Mouse (Mus musculus) lung, embryonic 14.5 days (tissue): ENCODE data around the gene Megf6. TPM values are rescaled to one million over a fixed set of nuclear protein-coding genes. Genes with fewer than 3 reads are reported as not detected.

Experiments
- ATAC-seq: fragments of 200-750 bp; cut with Nextera tagmentation; 2 replicates; pipeline ENCODE4 v1.8.0; 2017; ENCODE audit warnings: mild to moderate bottlenecking, moderate TSS enrichment, moderate library complexity; ENCODE audit not compliant: insufficient read depth
- DNase-seq: peaks from one replicate; pipeline ENCODE4 v3.0.0-alpha.2; 2015
- H3K27ac ChIP-seq: fragments of 300-500 bp; sonication (generic); 2 replicates; pipeline ENCODE4 v1.5.1; 2014; ENCODE audit warnings: low read depth, mild to moderate bottlenecking, moderate library complexity
- H3K27me3 ChIP-seq: fragments of 300-500 bp; sonication (generic); 2 replicates; pipeline ENCODE4 v1.6.1; 2014; ENCODE audit warnings: low read length, control low read depth; ENCODE audit not compliant: insufficient read depth
- H3K36me3 ChIP-seq: fragments of 300-500 bp; sonication (generic); 2 replicates; pipeline ENCODE4 v1.6.1; 2014; ENCODE audit warnings: control low read depth; ENCODE audit not compliant: insufficient read depth
- H3K4me1 ChIP-seq: fragments of 300-500 bp; sonication (generic); 2 replicates; pipeline ENCODE4 v1.6.1; 2014; ENCODE audit warnings: antibody characterized with exemption, control low read depth; ENCODE audit not compliant: insufficient read depth
- H3K4me2 ChIP-seq: fragments of 300-500 bp; sonication (generic); 2 replicates; pipeline ENCODE4 v1.6.1; 2014; ENCODE audit warnings: mild to moderate bottlenecking
- H3K4me3 ChIP-seq: fragments of 300-500 bp; sonication (generic); 2 replicates; pipeline ENCODE4 v1.5.1; 2014; ENCODE audit warnings: low read depth, low read length
- H3K9ac ChIP-seq: fragments of 300-500 bp; sonication (generic); 2 replicates; pipeline ENCODE4 v1.6.1; 2014
- H3K9me3 ChIP-seq: fragments of 300-500 bp; sonication (generic); 2 replicates; pipeline ENCODE4 v1.6.1; 2016; ENCODE audit warnings: low read depth, low read length, control low read depth
- CTCF ChIP-seq: IDR thresholded peaks from 2 replicates; pipeline ENCODE4 v1.5.1; 2016; ENCODE audit warnings: antibody characterized with exemption, low read depth
- WGBS: fragments of 180-500 bp; shearing (Covaris S2); extraction: QIAGEN DNeasy Blood & Tissue Kit; methylation state at CpG from one replicate; pipeline ENCODE4 v1.1.7; 2014; 5-methylcytosine and 5-hydroxymethylcytosine counted together
- polyA plus RNA-seq: library from polyadenylated mRNA; unstranded; fragments of >200 nt; fragmentation: Nextera tagmentation; extraction: Ambion mirVana; gene quantifications from 2 replicates; pipeline ENCODE4 v1.2.1, GENCODE M21; 2014

Gene Megf6
- polyA plus RNA-seq, 1 experiment from 2014 or later = 14.8 TPM

DNA sequence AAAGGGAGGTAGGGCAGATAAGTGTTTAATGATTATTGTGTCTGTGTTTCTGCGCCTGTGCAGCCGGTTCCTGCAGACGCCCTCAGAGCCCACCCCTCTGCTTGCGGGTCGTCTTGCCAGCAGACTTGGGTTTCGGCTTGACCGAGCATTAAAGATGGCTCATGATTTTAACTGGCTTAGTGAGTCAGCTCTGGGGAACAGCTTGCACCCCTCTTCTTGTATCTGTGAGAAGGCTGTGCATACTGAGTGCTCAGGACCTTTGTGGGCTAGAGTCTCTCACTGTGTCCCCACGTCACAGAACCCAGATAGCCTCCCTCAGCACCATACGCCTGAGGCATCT, 54.4 kb downstream of the Megf6 start:
- no peak for ATAC-seq
- H3K4me1 ChIP-seq = 0 out of 2 replicates have a peak, but pooled peaks cover 12% of the 10 kb centered on the region
- H3K27ac ChIP-seq = no peak overlapping the region; the same call in 1 of the 2 replicates
- no peak overlapping the region for H3K9ac ChIP-seq
- H3K4me2 ChIP-seq = no peak overlapping the region
- no peak for DNase-seq
- no peaks in the 10 kb centered on the region for H3K27me3 ChIP-seq
- H3K9me3 ChIP-seq = no peaks in the 10 kb centered on the region
- no peaks in the 10 kb centered on the region for H3K36me3 ChIP-seq
- TF ChIP-seq CTCF = no peak
- H3K4me3 ChIP-seq = no peak overlapping the region
- 43% methylated on average over 9 of the region's 9 CpGs for WGBS

GRCm38 (mm10) chr4:154226678-154227077, 56.1 kb downstream of the Megf6 start:
- ATAC-seq (no peak), DNase-seq (no peak)
- Histone ChIP-seq H3K27ac (no peak overlapping the region), H3K4me1 (0 out of 2 replicates have a peak, but pooled peaks cover 12% of the 10 kb centered on the region), H3K4me2 (no peak overlapping the region), H3K9ac (no peak overlapping the region), H3K4me3 (no peak overlapping the region), H3K27me3 (no peaks in the 10 kb centered on the region), H3K9me3 (no peaks in the 10 kb centered on the region), H3K36me3 (no peaks in the 10 kb centered on the region)
- TF ChIP-seq CTCF = no peak
- WGBS = 65% methylated on average over 11 of the region's 11 CpGs

DNA sequence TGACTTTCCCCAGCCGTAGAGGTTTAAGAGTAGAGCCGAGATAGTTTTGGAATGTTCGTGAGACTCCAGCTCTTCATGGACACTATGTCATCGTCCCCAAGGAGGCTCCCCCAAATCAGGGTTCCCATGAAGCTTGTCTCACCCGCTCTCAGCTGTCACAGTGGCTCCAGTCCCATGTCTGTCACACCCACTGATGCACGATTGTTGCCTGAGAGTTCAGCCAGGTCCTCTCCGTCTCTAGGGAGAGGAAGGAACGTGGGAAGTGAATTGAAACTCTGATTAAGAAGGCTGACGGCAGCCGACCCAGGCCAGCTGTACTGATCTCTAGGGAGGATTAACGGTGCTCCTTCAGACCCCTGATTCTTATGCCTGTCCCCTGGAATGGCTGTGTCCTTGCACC, 57.8 kb downstream of the Megf6 start:
- no peak overlapping the region for H3K9ac ChIP-seq
- H3K27ac ChIP-seq = no peak overlapping the region
- no peak for DNase-seq
- no peak for ATAC-seq
- H3K9me3 ChIP-seq = no peaks in the 10 kb centered on the region
- no peak overlapping the region for H3K4me3 ChIP-seq
- 35% methylated on average over 11 of the region's 11 CpGs for WGBS
- H3K36me3 ChIP-seq = no peaks in the 10 kb centered on the region
- H3K4me1 ChIP-seq = 0 out of 2 replicates have a peak, but pooled peaks cover 11% of the 10 kb centered on the region
- H3K27me3 ChIP-seq = no peaks in the 10 kb centered on the region
- no peak overlapping the region for H3K4me2 ChIP-seq
- TF ChIP-seq CTCF = no peak

GRCm38 (mm10) chr4:154229569-154229968, 59.0 kb downstream of the Megf6 start:
- Histone ChIP-seq H3K4me2 (no peak overlapping the region), H3K27me3 (no peaks in the 10 kb centered on the region), H3K4me3 (no peak overlapping the region), H3K9me3 (no peaks in the 10 kb centered on the region), H3K9ac (no peak overlapping the region), H3K36me3 (no peaks in the 10 kb centered on the region), H3K27ac (no peak overlapping the region), H3K4me1 (0 out of 2 replicates have a peak, but pooled peaks cover 3% of the 10 kb centered on the region)
- WGBS = 90% methylated on average over 9 of the region's 9 CpGs
- no peak for TF ChIP-seq CTCF
- ATAC-seq = no peak
- no peak for DNase-seq

- Histone ChIP-seq H3K9ac (no peak overlapping the region), H3K27ac (no peak overlapping the region), H3K27me3 (no peaks in the 10 kb centered on the region), H3K4me2 (no peak overlapping the region), H3K36me3 (no peaks in the 10 kb centered on the region), H3K4me3 (no peak overlapping the region), H3K4me1 (no peaks in the 10 kb centered on the region), H3K9me3 (no peaks in the 10 kb centered on the region)
- DNase-seq = no peak
- 68% methylated on average over 7 of the region's 7 CpGs for WGBS
- no peak for ATAC-seq
- no peak for TF ChIP-seq CTCF
Measured at GRCm38 (mm10) chr4:154231380-154231779, 60.9 kb downstream of the Megf6 start.

DNA sequence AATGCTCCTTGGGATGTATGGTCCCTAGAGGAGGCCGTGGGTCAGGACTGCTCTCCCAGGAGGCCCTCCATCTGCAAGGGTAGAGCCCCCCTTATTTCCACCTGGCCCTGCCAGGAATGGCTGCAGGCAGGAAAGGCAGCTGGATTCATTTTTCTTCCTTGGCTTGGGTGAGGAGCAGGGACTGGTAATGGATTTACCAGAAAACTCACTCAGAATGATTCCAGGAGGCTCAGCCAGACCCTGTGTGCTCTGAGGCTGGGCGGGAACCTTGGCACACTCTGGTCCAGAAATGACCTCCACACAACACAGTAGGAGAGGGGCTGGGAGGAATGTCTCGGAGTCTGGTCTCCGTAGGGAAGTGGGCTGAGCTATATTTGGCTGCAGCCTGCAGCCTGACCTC, 61.8 kb downstream of the Megf6 start:
- no peak for TF ChIP-seq CTCF
- Histone ChIP-seq H3K9me3 (no peaks in the 10 kb centered on the region), H3K4me1 (no peaks in the 10 kb centered on the region), H3K4me3 (no peak overlapping the region), H3K27ac (no peak overlapping the region), H3K4me2 (no peak overlapping the region), H3K9ac (no peak overlapping the region), H3K27me3 (no peaks in the 10 kb centered on the region), H3K36me3 (no peaks in the 10 kb centered on the region)
- DNase-seq (no peak), ATAC-seq (no peak)
- 48% methylated on average over 4 of the region's 4 CpGs for WGBS

DNA sequence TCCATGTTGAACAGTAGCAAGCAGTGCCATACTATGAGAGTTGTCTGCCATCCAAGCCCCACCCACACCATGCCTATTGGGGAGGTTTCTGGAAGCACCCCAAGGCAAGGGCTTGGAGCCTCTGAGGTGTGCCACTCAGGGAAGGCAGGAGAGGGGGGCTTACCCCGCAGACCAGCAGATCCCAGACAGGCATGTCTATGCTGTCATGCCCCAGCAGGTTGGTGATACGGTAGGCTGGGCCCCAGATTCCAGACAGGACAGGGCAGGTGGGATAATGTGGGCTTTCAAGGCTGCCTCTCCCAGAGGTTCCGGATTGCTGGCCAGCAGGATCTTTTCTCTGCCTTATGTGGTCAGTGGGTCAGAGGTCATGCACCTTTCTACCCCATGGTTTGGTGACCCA, 65.5 kb downstream of the Megf6 start:
- H3K4me1 ChIP-seq = 0 out of 2 replicates have a peak, but pooled peaks cover 3% of the 10 kb centered on the region
- no peaks in the 10 kb centered on the region for H3K9me3 ChIP-seq
- ATAC-seq = no peak
- no peak for TF ChIP-seq CTCF
- H3K27ac ChIP-seq = no peak overlapping the region
- no peak for DNase-seq
- H3K4me2 ChIP-seq = no peak overlapping the region
- H3K36me3 ChIP-seq = no peaks in the 10 kb centered on the region
- no peak overlapping the region for H3K4me3 ChIP-seq
- 84% methylated on average over 3 of the region's 3 CpGs for WGBS
- no peak overlapping the region for H3K9ac ChIP-seq
- H3K27me3 ChIP-seq = no peaks in the 10 kb centered on the region

DNA sequence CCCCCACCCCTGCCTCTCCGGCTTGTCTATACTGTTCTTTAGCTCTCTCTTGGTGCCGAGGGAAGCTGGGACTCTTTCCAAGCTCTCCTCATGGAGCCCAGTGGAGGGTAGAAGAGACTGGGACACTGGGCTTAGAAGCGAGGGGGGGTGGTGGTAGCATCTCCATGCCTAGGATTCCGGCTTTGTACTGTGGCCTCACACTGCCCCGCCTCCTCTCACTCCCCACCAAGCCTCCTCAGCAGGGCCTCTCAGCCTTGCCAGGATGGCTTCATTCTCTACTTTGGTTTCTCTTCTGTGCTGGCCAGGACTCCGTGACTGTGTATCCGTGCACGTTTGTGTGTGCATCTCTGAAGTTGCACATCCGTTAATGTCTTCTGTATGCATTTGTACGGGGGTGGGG, 66.4 kb downstream of the Megf6 start:
- Histone ChIP-seq H3K9me3 (no peaks in the 10 kb centered on the region), H3K27ac (no peak overlapping the region), H3K4me1 (0 out of 2 replicates have a peak, but pooled peaks cover 3% of the 10 kb centered on the region), H3K36me3 (no peaks in the 10 kb centered on the region), H3K9ac (no peak overlapping the region), H3K4me2 (peak overlapping the region; percentile 58), H3K27me3 (no peaks in the 10 kb centered on the region), H3K4me3 (peak overlapping the region; percentile 25; the same call in 1 of the 2 replicates)
- peak; percentile 69 for ATAC-seq
- peak; percentile 59 for DNase-seq
- WGBS = 11% methylated on average over 10 of the region's 10 CpGs
- no peak for TF ChIP-seq CTCF
